Mouse (Mus musculus) layer of hippocampus, adult 8-10 months (tissue): Measurements from ENCODE around the gene Xylb. TPM values are rescaled to one million over a fixed set of nuclear protein-coding genes. Genes with fewer than 3 reads are reported as not detected.

ENCODE experiments used
- DNase-seq, 2 experiments: peaks; one replicate each; pipeline ENCODE4 v3.0.0; 2022; ENCODE audit warnings: low spot score in 2 of 2
- total RNA-seq, 4 experiments: library from RNA; stranded (reverse); gene quantifications; 2 replicates each; pipeline ENCODE4 v1.2.4; 2022

The Xylb gene
- total RNA-seq: 1 to 10 TPM; 4.8 to 7.5 (median 5.5) TPM

DNA sequence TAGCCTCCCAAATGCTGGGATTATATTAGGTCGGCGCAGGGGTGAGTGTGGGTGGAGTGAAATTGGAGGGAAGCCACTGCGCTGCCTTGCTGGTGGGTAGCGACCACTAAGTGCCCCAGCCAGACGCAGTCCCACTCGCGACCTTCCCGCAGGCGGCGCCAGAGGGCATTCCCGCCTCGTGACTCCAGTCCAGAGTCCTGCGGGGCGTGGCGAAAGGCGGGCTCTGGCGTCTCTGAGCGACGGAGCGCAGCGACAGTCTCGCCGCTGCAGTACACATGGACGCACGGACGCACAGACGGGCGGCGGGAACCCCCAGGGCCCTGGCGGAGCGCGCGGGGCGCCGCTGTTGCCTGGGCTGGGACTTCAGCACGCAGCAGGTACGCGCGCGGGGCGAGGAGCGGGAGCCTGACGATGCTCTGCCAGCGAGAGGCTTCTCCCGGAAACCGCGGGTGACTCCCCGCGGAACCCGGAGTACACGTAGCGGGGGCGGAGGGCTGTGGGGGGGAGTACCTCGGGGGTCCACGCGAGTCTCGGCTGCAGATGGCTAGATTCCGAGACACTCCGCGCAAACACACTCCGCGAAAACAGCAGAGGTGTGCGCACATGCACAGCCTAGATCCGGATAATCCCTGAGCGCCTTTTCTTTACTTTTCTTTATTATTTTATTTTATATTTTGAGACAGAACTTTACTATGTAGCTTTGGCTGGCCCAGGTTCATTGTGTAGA is at the start of gene Xylb:
TSS of gene Xylb (plus strand) at position 51 of the 727 bp plus-strand sequence.
- peak; percentile 81 to 86 for DNase-seq

DNA sequence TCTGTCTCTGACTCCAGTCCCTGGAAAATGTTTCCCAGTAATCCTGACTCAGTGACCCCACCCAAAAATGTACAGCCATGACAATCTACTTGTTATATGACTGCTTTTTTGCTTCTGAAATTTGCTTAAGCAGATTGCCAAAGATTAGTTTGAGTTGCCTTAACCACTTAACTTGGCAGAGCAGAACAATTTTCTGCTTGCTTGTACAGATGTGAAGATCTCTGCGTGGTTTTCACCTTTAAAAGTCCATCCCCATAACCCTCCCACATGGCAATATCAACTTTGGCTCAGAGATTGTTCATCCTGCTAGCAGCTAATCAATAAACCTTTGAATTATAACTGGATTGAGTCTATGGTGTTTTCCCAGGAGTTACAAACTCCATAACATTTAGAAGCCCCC is 48.1 kb upstream of the Xylb start:
- no peak for DNase-seq

DNA sequence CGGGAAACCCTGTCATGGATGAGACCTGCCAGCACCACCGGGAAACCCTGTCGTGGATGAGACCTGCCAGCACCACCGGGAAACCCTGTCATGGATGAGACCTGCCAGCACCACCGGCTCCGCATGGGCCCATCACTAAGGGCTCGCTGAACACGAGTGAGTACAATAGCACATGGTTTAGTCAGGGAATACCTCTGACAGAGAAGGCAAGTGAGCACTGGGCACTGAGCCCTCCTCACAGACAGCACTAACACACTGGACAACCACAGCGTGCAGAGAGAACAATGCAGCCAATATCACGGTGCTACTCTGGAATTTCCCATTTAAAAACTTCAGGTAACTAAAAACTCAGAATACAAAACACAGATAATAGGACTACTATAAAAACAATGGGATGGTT is 44.1 kb upstream of the Xylb start:
- DNase-seq: no peak

- DNase-seq: no peak
These were observed 38.3 kb upstream of the Xylb start for GRCm38 (mm10) chr9:119318891-119319290.

DNA sequence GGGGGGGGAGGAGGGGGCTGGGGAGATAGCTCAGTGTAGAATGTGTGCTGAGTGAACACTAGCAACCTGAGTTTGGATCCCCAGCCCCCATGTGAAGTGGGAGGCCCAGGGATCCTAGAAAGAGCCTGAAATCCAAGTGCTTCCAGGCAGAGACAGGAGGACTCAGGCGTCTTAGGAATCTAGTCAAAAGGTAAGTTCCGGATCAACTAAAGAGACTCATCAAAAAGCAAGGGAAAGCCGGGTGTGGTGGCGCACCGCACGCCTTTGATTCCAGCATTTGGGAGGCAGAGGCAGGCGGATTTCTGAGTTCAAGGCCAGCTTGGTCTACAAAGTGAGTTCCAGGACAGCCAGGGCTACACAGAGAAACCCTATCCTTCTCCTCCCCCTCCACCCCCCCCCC is 36.7 kb upstream of the Xylb start:
- no peak for DNase-seq

- DNase-seq: no peak
These were observed 36.2 kb upstream of the Xylb start for GRCm38 (mm10) chr9:119320946-119321345.

GRCm38 (mm10) chr9:119321392-119322229 is 35.6 kb upstream of the Xylb start:
- no peak for DNase-seq

GRCm38 (mm10) chr9:119322289-119323259 is 34.6 kb upstream of the Xylb start, which contains the start of gene Oxsr1:
Gene Oxsr1 (minus strand): TSS chr9:119322427.
- peak; percentile 99 to 100 for DNase-seq

DNA sequence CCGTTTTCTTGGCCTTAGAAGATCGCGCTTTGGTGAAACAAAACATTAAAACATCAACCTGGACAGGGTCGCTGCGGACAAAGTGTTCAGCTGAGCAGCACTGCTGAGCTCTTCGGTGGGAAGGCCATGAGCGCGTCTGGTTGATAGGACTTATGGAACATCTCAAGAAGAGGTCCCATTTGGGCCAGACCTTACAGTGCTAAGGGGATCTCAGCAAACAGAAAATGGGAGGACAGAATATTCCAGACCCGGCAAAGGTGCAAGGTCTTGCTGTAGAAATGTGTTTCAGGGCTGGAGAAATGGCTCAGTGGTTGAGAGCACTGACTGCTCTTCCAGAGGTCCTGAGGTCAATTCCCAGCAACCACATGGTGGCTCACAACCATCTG is 33.9 kb upstream of the Xylb start:
- no peak for DNase-seq

DNA sequence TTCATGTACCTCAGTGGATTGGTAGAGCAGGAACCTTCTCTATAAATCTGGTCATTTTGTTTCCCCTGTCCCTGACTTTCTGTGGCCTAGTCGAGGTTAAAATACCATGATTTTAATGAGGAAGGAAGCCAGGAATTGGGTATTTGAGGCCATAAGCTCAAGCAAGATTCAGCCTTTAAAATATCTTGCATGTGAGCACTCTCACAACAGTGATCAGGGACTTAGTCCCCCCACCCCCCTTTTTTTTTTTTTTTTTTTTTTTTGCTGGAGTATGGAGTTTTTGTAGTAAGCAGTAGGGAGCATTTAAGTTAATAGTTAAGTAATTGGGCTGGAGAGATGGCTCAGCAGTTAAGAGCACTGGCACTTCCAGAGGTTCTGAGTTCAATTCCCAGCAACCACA is 33.1 kb upstream of the Xylb start:
- no peak for DNase-seq

DNA sequence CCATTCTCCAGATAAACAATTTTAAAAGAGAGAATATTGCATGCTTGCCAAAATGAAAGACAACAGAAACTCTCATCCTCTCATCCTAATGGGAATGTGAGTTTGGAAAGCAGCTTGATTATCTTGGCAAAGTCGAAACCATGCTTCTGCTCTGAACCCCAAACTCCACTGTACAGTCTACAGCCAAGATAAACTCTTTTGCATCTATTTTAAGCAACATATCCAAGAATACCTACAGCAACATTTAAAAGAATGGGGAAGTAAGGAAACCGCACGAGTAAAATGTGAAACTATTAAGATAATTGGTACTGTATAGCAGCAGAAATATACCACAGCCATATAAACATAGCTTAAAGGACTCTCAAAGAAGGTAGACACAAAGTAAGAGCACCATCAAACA is 28.7 kb upstream of the Xylb start:
- no peak for DNase-seq

GRCm38 (mm10) chr9:119330186-119330963 is 26.8 kb upstream of the Xylb start:
- no peak for DNase-seq

GRCm38 (mm10) chr9:119334324-119334723 is 22.9 kb upstream of the Xylb start:
- no peak for DNase-seq

DNA sequence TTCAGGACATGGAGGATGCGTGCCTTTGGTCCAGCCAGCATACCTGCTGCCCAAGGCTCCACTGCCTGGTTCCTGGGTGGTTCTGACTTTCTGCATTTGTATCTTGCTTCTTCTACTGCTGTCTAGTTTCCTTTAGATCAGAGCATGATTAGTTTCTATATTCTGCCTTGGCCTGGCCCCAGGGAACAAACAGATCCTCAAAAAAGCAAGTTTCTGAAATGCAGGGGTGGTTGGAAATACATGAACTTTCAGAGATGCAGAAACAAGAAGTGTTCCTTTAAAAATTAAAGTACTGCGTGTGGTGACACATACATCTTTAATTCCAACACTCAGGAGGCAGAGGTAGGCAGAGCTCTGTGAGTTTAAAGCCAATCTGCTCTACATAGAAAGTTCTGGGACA is 22.3 kb upstream of the Xylb start:
- no peak for DNase-seq

DNA sequence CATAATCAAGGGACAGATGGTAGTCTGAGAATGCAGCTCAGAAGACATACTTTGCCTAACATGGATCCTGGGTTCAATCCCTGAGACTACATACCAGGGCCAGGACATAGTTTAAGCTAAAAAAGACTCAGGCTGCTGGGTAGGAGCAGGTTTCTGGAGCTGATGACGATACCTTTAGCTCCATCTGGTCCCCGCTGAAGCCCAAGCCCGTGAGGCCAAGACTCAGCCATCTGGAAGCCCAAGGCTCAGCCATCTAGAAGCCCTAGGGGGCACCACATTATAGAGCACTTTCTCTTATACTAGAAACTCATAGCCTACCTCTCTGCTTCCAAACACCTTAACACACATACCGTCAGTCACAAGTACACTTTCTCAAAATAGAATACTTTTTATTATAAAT is 21.6 kb upstream of the Xylb start:
- no peak for DNase-seq

- no peak for DNase-seq
These were observed 19.3 kb upstream of the Xylb start for GRCm38 (mm10) chr9:119337842-119338241.

DNA sequence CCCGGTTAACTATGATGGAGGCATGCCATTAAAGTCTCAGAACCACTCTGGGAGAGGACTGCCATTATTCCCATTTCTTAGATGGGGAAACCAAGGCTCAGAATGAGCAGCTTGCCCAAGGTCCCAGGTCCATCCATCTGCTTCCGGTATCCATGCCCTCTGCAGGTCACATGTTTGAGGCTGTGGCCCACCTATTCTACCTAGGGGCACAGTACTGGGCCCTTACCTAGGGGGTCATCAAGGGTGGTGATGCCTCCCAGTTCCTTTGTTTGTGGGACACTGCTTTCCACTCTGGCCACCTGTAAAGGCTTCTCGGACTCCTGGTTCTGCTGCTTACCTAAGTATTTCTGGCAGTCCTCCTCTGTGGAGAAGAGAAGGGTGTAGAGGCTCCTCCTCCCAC is 18.8 kb upstream of the Xylb start:
- DNase-seq: no peak

DNA sequence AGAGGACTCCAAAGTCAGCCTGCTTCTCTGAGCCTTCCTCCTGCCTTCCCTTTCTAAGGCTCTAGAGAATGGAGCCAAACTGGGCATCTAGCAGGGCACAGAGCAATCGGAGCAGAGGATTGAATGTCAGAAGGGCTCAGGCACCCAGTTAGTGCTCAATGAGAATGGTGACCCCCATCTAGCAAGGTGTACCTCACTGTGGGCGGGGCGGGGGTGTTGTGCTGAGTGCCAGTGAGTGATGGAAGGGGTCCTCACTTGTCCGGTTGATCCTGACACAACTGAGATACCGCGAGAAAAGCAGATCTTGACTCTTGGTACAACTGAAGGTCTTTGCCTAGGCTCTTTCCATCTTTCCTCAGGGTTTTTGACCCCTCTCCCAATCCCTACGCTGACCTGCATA is 18.1 kb upstream of the Xylb start:
- DNase-seq: no peak

GRCm38 (mm10) chr9:119339558-119340211 is 17.5 kb upstream of the Xylb start, which contains the start of gene Acaa1a:
Gene Acaa1a (plus strand): TSS chr9:119339676.
- DNase-seq: peak in 1 of 2 experiments; percentile 52

DNA sequence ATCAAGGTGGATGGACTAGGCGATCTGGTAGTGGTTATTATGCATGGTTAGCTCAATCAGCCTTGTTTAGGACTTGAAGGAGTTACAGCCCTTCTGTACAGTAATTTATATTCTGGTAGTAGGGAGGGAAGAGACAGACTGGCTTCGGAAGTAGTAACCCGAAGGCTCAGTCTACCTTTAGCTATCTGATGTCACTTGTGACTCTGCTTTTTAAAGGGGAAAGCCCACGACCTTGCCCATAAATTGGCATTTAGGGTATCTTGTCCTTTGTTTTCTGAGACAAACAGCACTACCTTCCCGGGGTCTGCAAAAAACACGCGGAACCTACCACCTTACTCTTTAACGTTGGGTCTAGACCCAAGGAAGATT is 17.0 kb upstream of the Xylb start:
- DNase-seq: no peak
